Mouse (Mus musculus) ES-Bruce4 (cell line): ENCODE data around the gene Fgfr2. TPM values are rescaled to one million over a fixed set of nuclear protein-coding genes. Genes with fewer than 3 reads are reported as not detected.

Experiments
- H3K27ac ChIP-seq: 2 replicates; pipeline ENCODE4 v1.5.1; 2012; ENCODE audit warnings: low read length, inconsistent platforms; ENCODE audit not compliant: insufficient read depth
- H3K27me3 ChIP-seq: 2 replicates; pipeline ENCODE4 v1.6.1; 2012; ENCODE audit warnings: mild to moderate bottlenecking, low read length, inconsistent platforms; ENCODE audit not compliant: control insufficient read depth, poor library complexity, insufficient read depth, severe bottlenecking
- H3K36me3 ChIP-seq: 2 replicates; pipeline ENCODE4 v1.6.1; 2012; ENCODE audit warnings: inconsistent platforms, mild to moderate bottlenecking, low read length, moderate library complexity; ENCODE audit not compliant: control insufficient read depth, poor library complexity, insufficient read depth, severe bottlenecking
- H3K4me1 ChIP-seq: one replicate; pipeline ENCODE4 v1.8.1; 2011; ENCODE audit warnings: low read length; ENCODE audit not compliant: control insufficient read depth, insufficient read depth
- H3K4me3 ChIP-seq: 2 replicates; pipeline ENCODE4 v1.5.1; 2011; ENCODE audit warnings: low read depth, mild to moderate bottlenecking, low read length
- H3K9ac ChIP-seq: 2 replicates; pipeline ENCODE4 v1.6.1; 2012; ENCODE audit warnings: low read depth, mild to moderate bottlenecking, inconsistent platforms; ENCODE audit not compliant: poor library complexity, severe bottlenecking
- H3K9me3 ChIP-seq: replicated peaks from 2 replicates; pipeline ENCODE4 v1.6.1; 2012; ENCODE audit warnings: mild to moderate bottlenecking, low read length, inconsistent platforms; ENCODE audit not compliant: control insufficient read depth, poor library complexity, insufficient read depth, severe bottlenecking
- CTCF ChIP-seq: IDR thresholded peaks from one replicate; pipeline ENCODE4 v1.8.1; 2011; ENCODE audit warnings: low read depth, low read length
- EP300 ChIP-seq: IDR thresholded peaks from 2 replicates; pipeline ENCODE4 v1.6.1; 2011; ENCODE audit warnings: low read depth, low read length; ENCODE audit not compliant: insufficient read depth
- POLR2A ChIP-seq: IDR thresholded peaks from one replicate; pipeline ENCODE4 v1.8.1; 2011; ENCODE audit warnings: low read length; ENCODE audit not compliant: insufficient read depth
- polyA plus RNA-seq: library from polyadenylated mRNA; stranded (reverse); fragments of >200 nt; gene quantifications from 2 replicates; pipeline ENCODE4 v1.2.4, GENCODE M21; 2011; ENCODE audit warnings: low read depth; ENCODE audit not compliant: missing spikeins, insufficient read depth, insufficient read length

Fgfr2 gene
- polyA plus RNA-seq, 1 experiment = 34.8 TPM

GRCm38 (mm10) chr7:132264763-132265162 lies 858.4 kb downstream of the Fgfr2 start:
- TF ChIP-seq EP300 = no peak
- no peak for TF ChIP-seq POLR2A
- no peak for TF ChIP-seq CTCF
- no peaks in the 10 kb centered on the region for H3K4me1 ChIP-seq
- no peaks in the 10 kb centered on the region for H3K27me3 ChIP-seq
- H3K36me3 ChIP-seq = no peaks in the 10 kb centered on the region
- no peak overlapping the region for H3K4me3 ChIP-seq
- no peak overlapping the region for H3K27ac ChIP-seq
- H3K9me3 ChIP-seq = no peaks in the 10 kb centered on the region
- no peak overlapping the region for H3K9ac ChIP-seq

- no peak overlapping the region for H3K27ac ChIP-seq
Observed at GRCm38 (mm10) chr7:132263186-132263585, 860.0 kb downstream of the Fgfr2 start.

DNA sequence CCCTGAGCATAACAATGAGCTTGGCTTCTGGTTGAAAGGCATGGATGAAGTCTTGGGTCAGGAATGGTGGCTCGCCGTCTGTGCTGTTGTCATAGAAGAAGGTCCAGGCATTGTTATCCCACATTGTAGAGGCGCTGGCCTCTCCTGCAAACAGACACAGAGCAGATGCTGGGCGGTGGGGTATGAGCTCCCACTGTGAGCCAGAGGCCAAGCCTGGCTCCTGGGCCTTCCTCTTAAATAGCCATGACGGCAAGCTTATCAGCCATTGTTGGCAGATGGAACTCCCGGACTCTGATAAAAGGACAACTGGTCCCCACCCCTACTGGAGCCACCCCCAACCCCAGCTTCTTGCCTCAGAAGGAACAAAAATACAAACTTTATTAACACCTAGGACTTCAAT lies 860.5 kb downstream of the Fgfr2 start:
- Histone ChIP-seq H3K27me3 (no peaks in the 10 kb centered on the region), H3K9ac (no peak overlapping the region), H3K9me3 (no peaks in the 10 kb centered on the region), H3K27ac (no peak overlapping the region), H3K4me3 (no peak overlapping the region), H3K36me3 (no peaks in the 10 kb centered on the region), H3K4me1 (no peaks in the 10 kb centered on the region)
- TF ChIP-seq POLR2A (no peak), EP300 (no peak), CTCF (no peak)

More at GRCm38 (mm10) chr7:132263186-132263585, 860.0 kb downstream of the Fgfr2 start:
- H3K4me1 ChIP-seq = no peaks in the 10 kb centered on the region
- no peak for TF ChIP-seq CTCF
- no peak for TF ChIP-seq EP300
- no peak for TF ChIP-seq POLR2A
- no peaks in the 10 kb centered on the region for H3K36me3 ChIP-seq
- no peaks in the 10 kb centered on the region for H3K27me3 ChIP-seq
- H3K9me3 ChIP-seq = no peaks in the 10 kb centered on the region
- H3K9ac ChIP-seq = no peak overlapping the region
- H3K4me3 ChIP-seq = no peak overlapping the region

DNA sequence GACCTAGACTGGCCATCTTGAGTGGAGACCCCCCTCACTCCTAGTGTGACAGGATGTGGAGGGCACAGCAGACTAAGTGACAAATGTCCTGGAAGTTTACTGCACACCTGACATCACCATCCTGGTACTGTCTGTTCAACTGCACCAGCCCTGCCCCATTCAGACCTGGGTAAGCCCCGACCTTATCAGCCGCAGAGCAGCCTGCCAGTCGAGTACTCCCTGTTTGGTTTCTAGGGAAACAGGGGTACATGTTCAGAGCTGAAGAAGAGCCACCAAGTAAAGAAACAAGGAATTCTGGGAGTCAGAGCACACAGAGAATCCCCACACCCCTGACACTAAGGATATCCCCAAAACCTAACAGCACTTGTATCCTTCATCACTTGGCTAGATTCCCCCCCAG lies 861.3 kb downstream of the Fgfr2 start:
- no peaks in the 10 kb centered on the region for H3K9me3 ChIP-seq

DNA sequence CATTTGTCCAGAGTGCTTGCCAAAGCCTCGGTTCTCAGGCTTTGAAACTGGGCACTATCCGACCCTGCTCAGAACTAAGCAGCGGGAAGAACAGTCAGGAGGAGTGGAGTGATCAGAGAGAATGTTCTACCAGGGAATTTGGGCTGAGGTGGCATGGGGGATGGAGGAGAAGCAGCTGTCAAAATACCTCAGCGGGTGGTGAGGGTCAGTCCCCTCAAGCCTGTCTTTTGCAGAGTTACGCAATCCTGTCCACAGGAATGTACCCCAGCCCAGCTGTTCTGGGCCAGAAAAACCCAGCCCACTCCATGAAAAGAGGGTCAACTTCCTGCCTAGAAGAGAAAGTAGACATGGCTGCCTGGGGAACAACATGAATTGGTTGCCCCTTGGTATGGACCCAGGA lies 862.5 kb downstream of the Fgfr2 start:
- Histone ChIP-seq H3K4me3 (no peak overlapping the region), H3K27me3 (no peaks in the 10 kb centered on the region), H3K27ac (no peak overlapping the region), H3K4me1 (no peaks in the 10 kb centered on the region), H3K9me3 (no peaks in the 10 kb centered on the region), H3K9ac (no peak overlapping the region), H3K36me3 (no peaks in the 10 kb centered on the region)
- TF ChIP-seq CTCF = no peak

More for the DNA sequence above, 861.3 kb downstream of the Fgfr2 start:
- Histone ChIP-seq H3K4me3 (no peak overlapping the region), H3K27ac (no peak overlapping the region), H3K9ac (no peak overlapping the region), H3K27me3 (no peaks in the 10 kb centered on the region), H3K4me1 (no peaks in the 10 kb centered on the region), H3K36me3 (no peaks in the 10 kb centered on the region)
- TF ChIP-seq POLR2A (no peak), CTCF (no peak), EP300 (no peak)

DNA sequence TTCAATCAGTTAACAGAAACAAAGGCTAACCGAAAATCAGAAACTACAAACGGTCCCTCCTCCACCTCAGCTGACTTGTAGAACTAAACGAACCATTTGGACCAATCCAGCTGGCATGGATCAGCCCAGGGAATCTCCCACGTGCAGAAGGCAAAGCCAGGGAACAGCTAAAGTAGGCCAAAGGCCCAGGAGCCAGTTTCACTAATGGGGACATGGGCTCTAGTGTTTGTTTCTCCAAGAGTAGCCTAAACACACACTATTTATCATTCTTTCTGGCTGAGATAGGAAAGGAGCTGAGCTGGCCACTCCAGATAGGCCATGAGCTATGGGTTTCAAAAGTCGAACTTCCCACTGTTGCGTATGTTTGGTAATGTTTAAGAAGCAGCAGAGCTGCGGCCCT lies 864.3 kb downstream of the Fgfr2 start:
- no peak overlapping the region for H3K27ac ChIP-seq
- TF ChIP-seq CTCF = no peak
- no peak for TF ChIP-seq POLR2A
- TF ChIP-seq EP300 = no peak
- H3K27me3 ChIP-seq = no peaks in the 10 kb centered on the region
- H3K4me3 ChIP-seq = no peak overlapping the region
- no peak overlapping the region for H3K9ac ChIP-seq
- no peaks in the 10 kb centered on the region for H3K9me3 ChIP-seq
- H3K4me1 ChIP-seq = no peaks in the 10 kb centered on the region
- H3K36me3 ChIP-seq = no peaks in the 10 kb centered on the region

DNA sequence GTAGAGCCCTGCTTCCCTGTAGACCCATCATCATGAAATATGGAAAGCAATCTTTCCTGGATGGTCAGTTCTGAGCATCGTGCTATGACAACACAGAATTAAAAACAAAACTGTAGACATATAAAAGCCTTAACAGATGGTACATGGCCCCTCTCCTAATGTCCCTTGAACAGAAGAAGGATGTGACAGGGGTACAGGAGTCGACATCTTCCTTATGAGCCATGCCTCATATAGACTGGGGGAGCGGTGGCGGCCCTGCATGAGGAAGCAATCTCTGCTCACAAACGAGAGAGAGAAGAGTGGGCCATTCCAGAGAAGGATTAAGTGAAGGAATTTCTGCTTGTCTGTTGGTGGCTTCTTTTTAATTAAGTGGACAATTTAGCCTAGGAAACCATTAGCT lies 864.9 kb downstream of the Fgfr2 start:
- Histone ChIP-seq H3K4me1 (no peaks in the 10 kb centered on the region), H3K36me3 (no peaks in the 10 kb centered on the region), H3K4me3 (no peak overlapping the region), H3K9me3 (no peaks in the 10 kb centered on the region), H3K27ac (no peak overlapping the region), H3K9ac (no peak overlapping the region), H3K27me3 (no peaks in the 10 kb centered on the region)
- TF ChIP-seq CTCF = no peak
- TF ChIP-seq EP300 = no peak
- no peak for TF ChIP-seq POLR2A
